Mouse (Mus musculus): ENCODE results near the gene Rbfox1. TPM values are rescaled to one million over a fixed set of nuclear protein-coding genes. Genes with fewer than 3 reads are reported as not detected.

The Rbfox1 gene
- polyA plus RNA-seq, 1 experiment, result 0.22 TPM

DNA sequence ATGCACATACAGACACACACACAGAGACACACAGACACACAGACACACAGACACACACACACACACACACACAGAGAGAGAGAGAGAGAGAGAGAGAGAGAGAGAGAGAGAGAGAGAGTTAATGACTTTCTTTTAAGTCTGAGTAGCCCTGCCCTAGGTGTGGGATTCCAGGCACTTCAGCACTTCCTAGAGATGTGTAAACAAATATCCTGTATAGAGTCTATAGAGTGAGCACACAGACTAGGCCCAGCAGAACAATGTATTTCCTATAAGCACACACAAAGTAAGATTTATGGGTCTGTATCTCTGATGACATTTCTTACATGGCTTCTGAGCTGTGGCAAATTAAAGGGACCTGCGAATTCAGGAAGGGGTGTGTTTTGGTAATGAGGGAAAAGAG is 998.6 kb downstream of the Rbfox1 start:
- Histone ChIP-seq H3K79me3 (ENCODE audit: low read depth) (no peaks in the 10 kb centered on the region), H3K36me3 (ENCODE audit: control insufficient read depth, insufficient read depth) (no peaks in the 10 kb centered on the region), H3ac (ENCODE audit: control insufficient read depth, insufficient read length, low read depth) (no peak overlapping the region), H3K79me2 (ENCODE audit: control insufficient read depth, insufficient read depth) (no peaks in the 10 kb centered on the region), H3K4me3 (ENCODE audit: insufficient read depth, poor library complexity, severe bottlenecking) (no peak overlapping the region), H3K27me3 (ENCODE audit: control insufficient read depth, insufficient read depth, insufficient read length) (no peaks in the 10 kb centered on the region)
- TF ChIP-seq CEBPB (IDR thresholded peaks at IDR 0.05; ENCODE audit: low read depth) (no peak), USF1 (IDR thresholded peaks at IDR 0.05; ENCODE audit: low read depth) (no peak), MYOD1 (IDR thresholded peaks at IDR 0.05; ENCODE audit: control insufficient read depth, insufficient read length, low read depth) (no peak), MYOG (IDR thresholded peaks at IDR 0.05; ENCODE audit: control insufficient read depth, extremely low read depth, insufficient read length) (no peak)

DNA sequence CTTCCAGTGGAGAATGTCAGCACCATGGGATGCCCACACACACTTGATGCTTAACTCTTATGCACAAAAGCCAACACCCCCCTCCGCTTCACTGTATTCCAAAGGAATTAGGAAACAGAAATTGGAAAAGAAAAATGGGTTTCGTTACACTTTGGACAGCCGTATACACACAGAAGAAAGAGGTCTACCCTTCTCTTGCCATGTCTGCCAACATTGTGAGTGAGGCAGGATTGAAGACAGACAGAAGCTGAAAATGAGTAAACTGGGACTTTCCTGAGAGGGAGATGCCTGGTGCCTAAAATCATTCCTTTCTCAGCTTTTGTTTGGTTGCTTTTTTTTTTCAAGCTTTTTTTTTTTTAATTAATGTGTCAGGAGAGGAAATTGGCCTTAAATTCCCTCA is 1000.5 kb downstream of the Rbfox1 start:
- Histone ChIP-seq H3ac (ENCODE audit: control insufficient read depth, insufficient read length, low read depth) (no peak overlapping the region), H3K79me3 (ENCODE audit: low read depth) (no peaks in the 10 kb centered on the region), H3K27me3 (ENCODE audit: control insufficient read depth, insufficient read depth, insufficient read length) (no peaks in the 10 kb centered on the region), H3K79me2 (ENCODE audit: control insufficient read depth, insufficient read depth) (no peaks in the 10 kb centered on the region), H3K4me3 (ENCODE audit: insufficient read depth, poor library complexity, severe bottlenecking) (no peak overlapping the region), H3K36me3 (ENCODE audit: control insufficient read depth, insufficient read depth) (no peaks in the 10 kb centered on the region)
- no peak for TF ChIP-seq MAX (IDR thresholded peaks at IDR 0.05)
- TF ChIP-seq CEBPB (IDR thresholded peaks at IDR 0.05; ENCODE audit: low read depth), result no peak
- no peak for TF ChIP-seq USF1 (IDR thresholded peaks at IDR 0.05; ENCODE audit: low read depth)
- no peak for TF ChIP-seq MYOD1 (IDR thresholded peaks at IDR 0.05; ENCODE audit: control insufficient read depth, insufficient read length, low read depth)
- no peak for TF ChIP-seq MYOG (IDR thresholded peaks at IDR 0.05; ENCODE audit: control insufficient read depth, extremely low read depth, insufficient read length)
- no peak for TF ChIP-seq FOSL1 (IDR thresholded peaks at IDR 0.05; ENCODE audit: insufficient read depth, low read length, poor library complexity, severe bottlenecking)
- no peak for TF ChIP-seq CTCF (IDR thresholded peaks at IDR 0.05; ENCODE audit: control insufficient read depth, insufficient read depth, insufficient read length)

GRCm38 (mm10) chr16:6889221-6889620 is 1004.1 kb downstream of the Rbfox1 start:
- H3K4me3 ChIP-seq (ENCODE audit: insufficient read depth, poor library complexity, severe bottlenecking), result no peak overlapping the region
- H3K79me2 ChIP-seq (ENCODE audit: control insufficient read depth, insufficient read depth), result no peaks in the 10 kb centered on the region
- no peaks in the 10 kb centered on the region for H3K27me3 ChIP-seq (ENCODE audit: control insufficient read depth, insufficient read depth, insufficient read length)
- TF ChIP-seq FOSL1 (IDR thresholded peaks at IDR 0.05; ENCODE audit: insufficient read depth, low read length, poor library complexity, severe bottlenecking) (peak; percentile 94), CEBPB (IDR thresholded peaks at IDR 0.05; ENCODE audit: low read depth) (no peak), MYOD1 (IDR thresholded peaks at IDR 0.05; ENCODE audit: control insufficient read depth, insufficient read length, low read depth) (peak; percentile 60)
- H3K79me3 ChIP-seq (ENCODE audit: low read depth), result no peaks in the 10 kb centered on the region
- no peak overlapping the region for H3ac ChIP-seq (ENCODE audit: control insufficient read depth, insufficient read length, low read depth)
- H3K36me3 ChIP-seq (ENCODE audit: control insufficient read depth, insufficient read depth), result no peaks in the 10 kb centered on the region

DNA sequence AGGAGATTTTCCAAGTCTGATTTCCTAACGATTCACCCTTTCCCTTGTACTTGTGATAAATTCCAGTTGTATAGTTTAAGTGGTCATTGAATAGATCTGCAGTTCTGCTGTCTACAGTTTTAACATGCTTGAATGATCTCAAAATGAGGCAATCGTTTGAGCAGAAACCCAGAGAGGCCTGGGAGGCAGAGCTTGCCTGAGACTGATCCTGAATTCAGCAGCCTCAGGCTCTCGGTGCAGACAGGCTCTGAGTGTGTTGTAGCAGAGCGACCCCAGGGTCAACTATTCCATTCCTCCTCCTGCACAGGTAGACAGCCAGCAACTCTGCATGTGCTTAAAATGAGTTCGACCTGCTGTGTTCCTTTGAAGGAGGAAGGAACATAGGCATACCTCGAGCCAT is 1012.6 kb downstream of the Rbfox1 start:
- no peaks in the 10 kb centered on the region for H3K36me3 ChIP-seq (ENCODE audit: control insufficient read depth, insufficient read depth)
- H3K4me3 ChIP-seq (ENCODE audit: insufficient read depth, poor library complexity, severe bottlenecking), result no peak overlapping the region
- no peaks in the 10 kb centered on the region for H3K79me2 ChIP-seq (ENCODE audit: control insufficient read depth, insufficient read depth)
- TF ChIP-seq FOSL1 (IDR thresholded peaks at IDR 0.05; ENCODE audit: insufficient read depth, low read length, poor library complexity, severe bottlenecking) (no peak), MAX (IDR thresholded peaks at IDR 0.05) (no peak), MYOD1 (IDR thresholded peaks at IDR 0.05; ENCODE audit: control insufficient read depth, insufficient read length, low read depth) (no peak), CTCF (IDR thresholded peaks at IDR 0.05; ENCODE audit: control insufficient read depth, insufficient read depth, insufficient read length) (no peak), USF1 (IDR thresholded peaks at IDR 0.05; ENCODE audit: low read depth) (no peak), MYOG (IDR thresholded peaks at IDR 0.05; ENCODE audit: control insufficient read depth, extremely low read depth, insufficient read length) (no peak), CEBPB (IDR thresholded peaks at IDR 0.05; ENCODE audit: low read depth) (no peak)
- no peaks in the 10 kb centered on the region for H3K79me3 ChIP-seq (ENCODE audit: low read depth)
- H3K27me3 ChIP-seq (ENCODE audit: control insufficient read depth, insufficient read depth, insufficient read length), result no peaks in the 10 kb centered on the region
- no peak overlapping the region for H3ac ChIP-seq (ENCODE audit: control insufficient read depth, insufficient read length, low read depth)

DNA sequence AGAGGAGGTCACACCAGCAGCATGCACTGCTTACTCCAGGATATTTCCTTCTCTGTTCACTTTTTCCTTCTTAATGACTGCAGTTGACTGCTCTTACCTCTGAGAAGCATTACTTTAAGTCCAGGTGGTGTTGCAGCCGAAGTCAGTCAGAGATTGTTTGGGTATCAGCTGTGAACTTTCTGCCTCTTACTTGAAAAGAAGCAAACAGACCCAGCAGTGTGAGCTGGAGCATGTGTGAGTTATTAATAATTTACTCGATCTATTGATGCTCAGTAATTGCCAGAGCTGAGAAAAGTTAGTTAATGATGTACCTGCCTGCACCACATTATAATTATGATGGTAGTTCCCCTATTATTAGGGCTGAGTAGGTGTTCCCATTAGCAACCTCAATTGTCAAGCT is 1014.9 kb downstream of the Rbfox1 start:
- H3K79me2 ChIP-seq (ENCODE audit: control insufficient read depth, insufficient read depth), result no peaks in the 10 kb centered on the region
- TF ChIP-seq CTCF (IDR thresholded peaks at IDR 0.05; ENCODE audit: control insufficient read depth, insufficient read depth, insufficient read length) (no peak), FOSL1 (IDR thresholded peaks at IDR 0.05; ENCODE audit: insufficient read depth, low read length, poor library complexity, severe bottlenecking) (no peak), MAX (IDR thresholded peaks at IDR 0.05) (no peak), MYOD1 (IDR thresholded peaks at IDR 0.05; ENCODE audit: control insufficient read depth, insufficient read length, low read depth) (no peak), MYOG (IDR thresholded peaks at IDR 0.05; ENCODE audit: control insufficient read depth, extremely low read depth, insufficient read length) (no peak), CEBPB (IDR thresholded peaks at IDR 0.05; ENCODE audit: low read depth) (no peak), USF1 (IDR thresholded peaks at IDR 0.05; ENCODE audit: low read depth) (no peak)
- H3ac ChIP-seq (ENCODE audit: control insufficient read depth, insufficient read length, low read depth), result no peak overlapping the region
- H3K36me3 ChIP-seq (ENCODE audit: control insufficient read depth, insufficient read depth), result no peaks in the 10 kb centered on the region
- H3K79me3 ChIP-seq (ENCODE audit: low read depth), result no peaks in the 10 kb centered on the region
- H3K27me3 ChIP-seq (ENCODE audit: control insufficient read depth, insufficient read depth, insufficient read length), result no peaks in the 10 kb centered on the region
- no peak overlapping the region for H3K4me3 ChIP-seq (ENCODE audit: insufficient read depth, poor library complexity, severe bottlenecking)

- no peak overlapping the region for H3ac ChIP-seq (ENCODE audit: control insufficient read depth, insufficient read length, low read depth)
- TF ChIP-seq CTCF (IDR thresholded peaks at IDR 0.05; ENCODE audit: control insufficient read depth, insufficient read depth, insufficient read length) (no peak), FOSL1 (IDR thresholded peaks at IDR 0.05; ENCODE audit: insufficient read depth, low read length, poor library complexity, severe bottlenecking) (no peak), MYOG (IDR thresholded peaks at IDR 0.05; ENCODE audit: control insufficient read depth, extremely low read depth, insufficient read length) (no peak), USF1 (IDR thresholded peaks at IDR 0.05; ENCODE audit: low read depth) (no peak), MAX (IDR thresholded peaks at IDR 0.05) (no peak), CEBPB (IDR thresholded peaks at IDR 0.05; ENCODE audit: low read depth) (no peak), MYOD1 (IDR thresholded peaks at IDR 0.05; ENCODE audit: control insufficient read depth, insufficient read length, low read depth) (no peak)
- H3K36me3 ChIP-seq (ENCODE audit: control insufficient read depth, insufficient read depth), result no peaks in the 10 kb centered on the region
- no peaks in the 10 kb centered on the region for H3K27me3 ChIP-seq (ENCODE audit: control insufficient read depth, insufficient read depth, insufficient read length)
- H3K79me3 ChIP-seq (ENCODE audit: low read depth), result no peaks in the 10 kb centered on the region
- H3K4me3 ChIP-seq (ENCODE audit: insufficient read depth, poor library complexity, severe bottlenecking), result no peak overlapping the region
- no peaks in the 10 kb centered on the region for H3K79me2 ChIP-seq (ENCODE audit: control insufficient read depth, insufficient read depth)
Measured at GRCm38 (mm10) chr16:6904984-6905383, 1019.8 kb downstream of the Rbfox1 start.

Data from C2C12 (cell line).